Mouse (Mus musculus) B cell, adult 2 months (primary cell): ENCODE results near the gene Coa3.

Experiments used
- DNase-seq, 2 experiments: peaks; one replicate each; pipeline ENCODE4 v3.0.0; 2022

The Coa3 gene

GRCm38 (mm10) chr11:101279193-101279569 is 267 bp upstream of the Coa3 start:
- no peak for DNase-seq

GRCm38 (mm10) chr11:101277381-101278222 is 1.3 kb downstream of the Coa3 start:
- no peak for DNase-seq

DNA sequence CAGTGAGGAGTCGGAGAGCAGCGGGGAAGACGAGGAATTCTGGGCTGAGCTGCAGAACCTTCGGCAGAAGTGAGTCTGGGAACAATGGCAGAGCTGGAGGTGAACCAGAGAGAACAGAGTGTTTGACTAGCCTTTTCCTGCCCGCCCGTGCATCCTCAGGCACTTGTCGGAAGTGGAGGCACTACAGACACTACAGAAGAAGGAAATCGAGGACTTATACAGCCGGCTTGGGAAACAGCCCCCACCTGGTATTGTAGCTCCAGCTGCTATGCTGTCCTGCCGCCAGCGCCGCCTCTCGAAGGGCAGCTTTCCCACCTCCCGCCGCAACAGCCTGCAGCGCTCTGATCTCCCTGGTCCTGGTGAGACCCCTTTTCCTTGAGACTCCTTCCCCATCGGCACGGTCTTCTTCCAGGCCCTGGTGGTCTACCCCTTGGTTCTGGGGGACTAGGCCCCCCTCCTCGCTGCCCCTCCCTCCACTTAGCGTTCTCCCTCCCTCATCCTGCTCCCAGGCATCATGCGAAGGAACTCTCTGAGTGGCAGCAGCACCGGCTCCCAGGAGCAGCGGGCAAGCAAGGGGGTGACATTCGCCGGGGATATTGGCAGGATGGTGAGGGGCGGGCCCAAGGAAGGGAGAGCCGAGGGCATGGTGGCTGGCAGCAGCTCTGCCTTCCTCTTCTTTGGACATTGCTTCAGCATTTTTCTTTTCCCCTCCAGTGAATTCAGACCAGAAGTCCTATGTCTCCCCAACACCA is 2.4 kb downstream of the Coa3 start:
- DNase-seq, result no peak

- DNase-seq, result no peak
Measured at GRCm38 (mm10) chr11:101275309-101275708, 3.6 kb downstream of the Coa3 start.

DNA sequence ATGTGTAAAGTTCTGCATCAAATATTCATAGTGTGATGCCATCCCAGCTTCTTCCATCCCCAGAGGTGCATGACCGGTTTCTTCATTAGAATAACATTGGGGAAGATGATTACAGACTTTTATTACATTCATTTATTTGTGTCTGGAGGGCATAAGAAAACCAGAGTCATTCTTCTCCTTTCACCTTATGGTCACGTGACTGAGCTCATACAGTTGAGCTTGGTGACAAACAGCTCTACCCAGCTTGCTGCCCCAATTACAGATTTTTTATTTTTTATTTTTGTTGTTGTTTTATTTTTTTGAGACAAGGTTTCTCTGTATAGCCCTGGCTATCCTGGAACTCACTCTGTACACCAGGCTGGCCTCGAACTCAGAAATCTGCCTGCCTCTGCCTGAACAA is 6.5 kb downstream of the Coa3 start:
- DNase-seq, result no peak

DNA sequence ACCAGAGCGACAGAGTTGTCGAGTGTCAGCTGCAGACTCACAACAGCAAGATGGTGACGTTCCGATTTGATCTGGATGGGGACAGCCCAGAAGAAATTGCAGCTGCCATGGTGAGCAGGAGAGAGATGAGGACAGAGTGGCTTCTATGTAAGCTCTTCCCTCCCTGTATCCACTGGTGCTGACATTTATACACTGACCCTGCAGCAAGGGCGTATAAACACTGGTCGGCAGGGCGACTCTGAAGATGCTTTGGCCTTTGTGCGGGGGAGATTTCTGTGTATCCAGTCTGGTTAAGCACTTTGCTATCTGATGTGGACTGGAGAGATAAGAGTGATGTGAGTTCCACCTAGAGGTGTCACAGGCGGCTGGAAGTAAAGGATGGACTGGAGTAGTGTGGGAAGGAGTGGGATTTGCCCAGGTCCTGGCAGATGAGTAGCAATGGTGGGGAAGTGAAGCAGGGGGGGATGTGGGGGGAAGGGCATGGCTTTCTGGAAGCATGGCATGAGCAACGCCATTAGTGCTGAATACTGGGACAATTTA is 9.3 kb downstream of the Coa3 start:
- no peak for DNase-seq

DNA sequence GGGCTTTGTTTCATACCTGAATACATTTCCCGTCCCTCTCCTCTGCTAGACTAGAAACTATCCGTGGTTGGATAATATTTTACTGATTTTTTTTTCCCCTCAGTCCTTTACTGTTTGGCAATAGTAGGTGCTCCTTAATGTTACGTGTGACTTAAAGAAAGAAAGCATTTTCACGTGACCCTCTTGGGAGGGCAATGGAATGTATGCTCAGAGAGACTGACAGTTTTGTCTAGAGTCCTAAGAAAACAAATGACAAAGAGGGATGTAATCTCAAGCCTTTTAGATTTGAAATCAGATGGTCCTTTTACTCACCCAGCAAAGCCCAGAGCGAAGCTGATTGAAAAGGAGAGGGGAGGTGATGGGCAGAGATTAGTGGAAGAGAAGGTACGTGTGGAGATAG is 13.0 kb downstream of the Coa3 start:
- DNase-seq, result no peak

DNA sequence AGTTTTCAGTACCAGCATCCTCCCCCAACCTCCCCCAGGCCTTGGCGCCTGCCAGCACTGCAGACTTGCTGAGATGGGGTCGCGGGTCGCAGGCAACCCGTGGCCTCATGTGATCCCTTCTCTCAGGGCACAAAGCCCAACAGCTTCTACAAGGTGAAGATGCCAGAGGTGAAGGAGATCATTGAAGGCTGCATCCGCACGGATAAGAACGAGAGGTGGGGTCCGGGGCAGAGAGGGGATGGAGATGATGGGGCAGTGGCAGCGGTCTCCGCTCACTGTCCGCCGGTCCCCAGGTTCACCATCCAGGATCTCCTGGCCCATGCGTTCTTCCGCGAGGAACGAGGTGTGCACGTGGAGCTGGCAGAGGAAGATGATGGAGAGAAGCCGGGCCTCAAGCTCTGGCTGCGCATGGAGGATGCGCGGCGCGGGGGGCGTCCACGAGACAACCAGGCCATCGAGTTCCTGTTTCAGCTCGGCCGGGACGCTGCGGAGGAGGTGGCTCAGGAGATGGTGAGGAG is 13.9 kb downstream of the Coa3 start:
- DNase-seq, result peak; percentile 34 to 35

DNA sequence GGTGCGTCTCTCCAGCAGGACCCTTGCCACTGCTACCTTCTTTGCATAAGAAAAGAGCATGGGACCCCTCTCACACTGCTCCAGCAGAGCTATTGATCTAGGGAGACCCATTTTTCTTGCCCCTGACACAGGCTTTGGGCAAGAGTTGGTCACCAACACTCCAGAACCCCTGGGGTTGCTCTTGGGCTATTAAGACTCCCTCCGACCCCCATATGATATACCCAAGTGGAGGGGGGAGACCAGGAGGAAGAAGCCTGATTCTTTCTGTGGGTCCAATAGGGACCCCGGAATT is 15.0 kb downstream of the Coa3 start:
- no peak for DNase-seq

DNA sequence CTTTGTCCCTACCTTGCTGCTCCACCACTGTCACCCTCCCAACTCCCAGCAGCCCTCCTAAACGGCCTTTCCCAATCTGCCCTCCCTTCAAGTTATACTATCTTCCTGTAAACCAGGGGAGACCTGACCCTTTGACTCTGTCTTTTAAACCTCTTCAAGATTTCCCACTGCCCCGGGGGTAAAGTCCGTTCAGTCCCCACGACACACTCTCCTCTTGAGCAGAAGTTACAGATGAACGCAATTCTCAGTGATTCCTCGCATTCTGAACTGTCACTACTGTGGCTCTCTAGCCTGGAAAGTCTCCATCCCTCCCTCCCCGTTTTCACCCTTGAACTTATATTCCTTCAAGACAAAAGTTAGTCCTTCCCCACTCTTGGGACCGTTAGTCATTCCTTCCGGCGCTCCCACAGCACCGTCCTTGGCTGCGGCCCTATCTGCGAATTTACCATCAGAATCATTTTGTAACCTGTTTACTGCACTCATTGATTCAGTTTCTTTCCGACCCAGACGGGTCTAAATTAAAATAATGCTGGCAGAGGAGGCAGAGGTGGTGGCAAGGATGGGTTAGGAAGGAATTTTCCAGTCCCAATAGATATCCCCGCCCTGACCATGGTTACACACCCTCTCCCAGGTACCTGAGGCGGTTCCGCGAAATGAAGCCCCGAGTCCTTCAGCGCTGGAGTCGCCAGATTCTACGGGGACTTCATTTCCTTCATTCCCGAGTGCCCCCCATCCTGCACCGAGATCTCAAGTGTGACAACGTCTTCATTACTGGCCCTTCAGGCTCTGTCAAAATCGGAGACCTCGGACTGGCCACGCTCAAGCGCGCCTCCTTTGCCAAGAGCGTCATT is 15.6 kb downstream of the Coa3 start:
- DNase-seq, result no peak

DNA sequence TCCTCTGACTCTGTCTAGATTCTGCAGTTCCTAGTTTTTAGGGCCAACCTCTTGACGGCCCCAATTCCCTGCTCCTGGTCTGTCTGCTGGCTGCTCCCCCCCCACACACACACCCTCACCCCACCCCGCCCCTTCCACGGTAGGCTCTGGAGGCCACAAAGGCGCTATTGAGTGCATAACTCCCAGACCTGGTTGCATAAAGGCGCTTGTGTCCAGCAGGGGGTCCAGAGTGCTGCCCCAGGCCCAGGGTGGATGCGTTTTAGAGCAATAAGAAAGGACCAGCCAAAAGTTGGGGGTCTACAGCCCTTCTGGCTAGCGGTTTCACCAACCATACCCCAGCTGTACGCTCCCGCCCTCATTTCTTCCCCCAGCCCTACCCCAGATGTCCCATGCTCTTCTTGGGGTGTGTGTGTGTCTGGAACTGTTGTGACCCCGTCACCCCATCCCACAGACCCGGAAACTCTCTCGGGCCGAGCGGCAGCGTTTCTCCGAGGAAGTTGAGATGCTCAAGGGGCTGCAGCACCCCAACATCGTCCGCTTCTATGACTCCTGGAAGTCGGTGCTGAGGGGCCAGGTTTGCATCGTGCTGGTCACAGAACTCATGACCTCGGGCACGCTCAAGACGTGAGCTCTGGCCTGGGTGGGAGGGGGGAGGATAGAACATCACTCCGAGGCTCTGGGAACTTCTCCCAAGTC is 16.5 kb downstream of the Coa3 start:
- DNase-seq, result no peak

GRCm38 (mm10) chr11:101260826-101261380 is 18.0 kb downstream of the Coa3 start:
- peak; percentile 38 to 41 for DNase-seq

GRCm38 (mm10) chr11:101259948-101260825 is 18.7 kb downstream of the Coa3 start, which contains the start of gene Wnk4:
Wnk4 (plus strand) TSS chr11:101260567.
- DNase-seq, result peak; percentile 42 to 48

- DNase-seq, result no peak
Measured at GRCm38 (mm10) chr11:101259261-101259712, 19.6 kb downstream of the Coa3 start.

- DNase-seq, result no peak
Measured at GRCm38 (mm10) chr11:101255826-101256775, 22.8 kb downstream of the Coa3 start.

- peak; percentile 88 to 89 for DNase-seq
Measured at GRCm38 (mm10) chr11:101253613-101254389, 25.1 kb downstream of the Coa3 start, which contains the start of gene Vps25. Vps25 (plus strand) TSS chr11:101253707.

DNA sequence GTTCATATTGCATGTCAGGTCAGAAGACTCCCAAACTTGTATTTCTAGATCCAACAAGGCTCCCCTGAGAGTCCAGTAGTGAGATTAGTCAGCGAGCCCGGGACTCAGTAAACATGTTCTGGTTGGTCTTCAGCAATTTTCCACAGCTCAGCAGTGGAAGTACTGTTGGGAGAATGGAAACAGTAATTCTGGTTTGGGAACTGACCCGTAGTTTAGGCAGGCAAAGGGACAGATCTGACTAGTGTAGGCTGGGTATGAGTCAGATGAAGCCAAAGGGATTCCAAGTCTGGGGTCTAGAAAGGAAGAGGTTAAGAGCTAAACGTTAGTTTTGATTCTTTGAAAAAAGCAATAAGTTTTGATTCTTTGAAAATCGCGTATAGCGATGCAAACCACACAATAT is 26.0 kb downstream of the Coa3 start:
- no peak for DNase-seq

- no peak for DNase-seq
Measured at GRCm38 (mm10) chr11:101251031-101251430, 27.9 kb downstream of the Coa3 start.
